Mouse (Mus musculus): ENCODE measurements around the gene Rnf126.

Gene Rnf126

DNA sequence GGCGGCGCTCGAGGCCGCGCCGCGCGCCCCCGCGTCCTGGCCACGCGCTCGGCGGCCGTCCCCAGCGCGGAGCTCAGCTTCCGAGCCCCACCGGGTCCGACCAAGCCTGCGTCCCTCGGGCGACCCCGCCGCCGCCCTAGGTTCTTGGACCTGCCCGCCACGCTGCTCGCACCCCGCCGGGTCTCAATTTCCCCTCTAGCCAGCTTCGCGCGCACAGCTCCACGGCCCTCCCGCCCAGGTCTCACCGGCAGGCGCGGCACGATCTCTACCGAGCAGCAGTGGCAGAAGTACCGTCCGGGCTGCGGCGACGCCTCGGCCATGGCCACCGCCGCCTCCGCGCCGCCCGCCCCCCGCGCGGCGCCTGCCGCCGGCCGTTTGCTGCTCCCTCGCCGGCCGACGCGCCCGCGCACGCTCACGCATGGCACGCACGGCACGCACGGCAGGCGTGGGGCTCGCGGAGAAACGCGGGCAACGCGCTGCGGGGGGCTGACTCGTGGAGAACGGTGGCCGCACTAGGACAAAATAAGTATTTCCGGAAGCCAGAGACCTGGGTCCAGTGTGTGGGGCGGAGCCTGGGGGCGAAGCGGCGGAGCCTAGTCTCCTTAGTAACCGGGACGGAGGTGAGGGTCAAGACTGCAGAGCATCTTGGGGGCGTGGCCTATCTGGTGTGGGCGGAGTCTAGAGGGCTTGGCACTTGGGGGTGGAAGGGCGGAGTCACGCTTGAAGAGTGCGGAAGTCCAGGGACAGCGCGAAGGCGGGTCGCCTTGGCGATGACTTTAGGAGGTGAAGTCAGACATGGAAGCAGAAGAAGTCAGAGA lies at the start of gene Rnf126:
Gene Rnf126 (minus strand): TSS at position 445 of the 818 bp plus-strand sequence.
- DNase-seq (ENCODE audit: low spot score in 2 of 2): peak; percentile 99 to 100

DNA sequence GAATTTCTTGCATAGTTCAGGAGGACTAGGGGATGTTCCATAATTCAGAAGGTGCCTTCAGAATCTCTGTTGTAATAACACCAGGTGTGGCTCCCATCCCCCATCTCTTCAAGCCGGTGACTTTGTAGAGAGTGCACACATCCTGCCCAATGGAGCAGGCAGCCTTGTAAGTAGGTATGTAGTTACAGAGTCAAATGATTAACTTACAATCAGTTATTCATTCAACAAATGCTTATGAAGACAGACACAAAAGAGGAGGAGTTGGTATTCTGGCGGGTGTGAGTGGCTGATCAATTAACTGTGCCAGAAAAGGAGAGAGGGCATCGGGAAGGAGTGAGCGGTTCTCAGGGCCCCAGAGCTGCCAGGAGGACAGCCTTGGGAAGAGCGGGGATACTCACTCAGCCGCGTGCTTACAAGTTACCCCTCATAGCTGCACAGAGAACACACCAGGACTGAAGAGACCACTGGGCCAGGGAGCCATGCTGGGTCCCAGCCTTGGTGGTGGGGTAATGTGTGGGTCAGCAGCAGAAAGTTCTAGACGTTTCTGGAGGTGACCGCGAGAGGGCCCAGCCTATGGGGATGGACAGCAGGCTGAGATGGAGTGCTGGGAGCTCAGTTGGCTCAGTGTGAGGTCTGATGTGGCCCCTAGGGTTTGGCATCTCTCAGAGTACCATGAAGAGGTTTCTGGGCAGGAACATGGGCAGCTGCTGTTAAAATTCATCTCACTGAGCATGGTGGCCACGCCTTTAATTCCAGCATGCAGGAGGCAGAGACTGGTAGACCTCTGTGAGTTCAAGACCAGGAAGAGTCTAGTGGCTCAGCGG lies 49.1 kb upstream of the Rnf126 start:
- no peak for DNase-seq (ENCODE audit: low spot score in 2 of 2)

DNA sequence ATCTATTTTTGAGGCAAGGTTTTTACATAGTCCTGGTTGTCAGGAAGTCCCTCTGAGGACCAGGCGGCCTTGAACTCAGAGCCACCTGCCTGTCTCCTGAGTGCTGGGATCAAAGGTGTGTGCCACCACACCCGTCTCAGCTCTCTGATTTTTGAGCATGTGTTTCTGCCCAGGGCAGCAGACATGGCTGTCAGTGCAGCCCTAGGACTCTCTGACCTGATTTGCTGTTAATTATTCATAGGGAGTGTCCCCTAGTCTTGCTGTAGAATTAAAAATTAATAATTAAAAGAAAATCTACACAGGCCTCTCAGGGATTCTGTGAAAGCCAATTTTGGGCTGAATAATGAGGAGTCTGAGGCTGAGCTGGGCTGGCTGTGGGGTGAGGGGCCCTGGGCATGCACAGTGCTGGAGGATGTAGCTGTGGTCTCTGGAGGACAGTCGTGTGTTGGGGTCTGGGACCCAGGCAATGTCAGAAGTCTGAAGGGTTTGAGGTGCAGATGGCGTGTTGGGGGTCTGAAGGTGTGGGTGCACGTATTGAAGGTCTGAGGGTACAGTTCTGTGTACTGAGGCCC lies 47.6 kb upstream of the Rnf126 start:
- DNase-seq (ENCODE audit: low spot score in 2 of 2): no peak

DNA sequence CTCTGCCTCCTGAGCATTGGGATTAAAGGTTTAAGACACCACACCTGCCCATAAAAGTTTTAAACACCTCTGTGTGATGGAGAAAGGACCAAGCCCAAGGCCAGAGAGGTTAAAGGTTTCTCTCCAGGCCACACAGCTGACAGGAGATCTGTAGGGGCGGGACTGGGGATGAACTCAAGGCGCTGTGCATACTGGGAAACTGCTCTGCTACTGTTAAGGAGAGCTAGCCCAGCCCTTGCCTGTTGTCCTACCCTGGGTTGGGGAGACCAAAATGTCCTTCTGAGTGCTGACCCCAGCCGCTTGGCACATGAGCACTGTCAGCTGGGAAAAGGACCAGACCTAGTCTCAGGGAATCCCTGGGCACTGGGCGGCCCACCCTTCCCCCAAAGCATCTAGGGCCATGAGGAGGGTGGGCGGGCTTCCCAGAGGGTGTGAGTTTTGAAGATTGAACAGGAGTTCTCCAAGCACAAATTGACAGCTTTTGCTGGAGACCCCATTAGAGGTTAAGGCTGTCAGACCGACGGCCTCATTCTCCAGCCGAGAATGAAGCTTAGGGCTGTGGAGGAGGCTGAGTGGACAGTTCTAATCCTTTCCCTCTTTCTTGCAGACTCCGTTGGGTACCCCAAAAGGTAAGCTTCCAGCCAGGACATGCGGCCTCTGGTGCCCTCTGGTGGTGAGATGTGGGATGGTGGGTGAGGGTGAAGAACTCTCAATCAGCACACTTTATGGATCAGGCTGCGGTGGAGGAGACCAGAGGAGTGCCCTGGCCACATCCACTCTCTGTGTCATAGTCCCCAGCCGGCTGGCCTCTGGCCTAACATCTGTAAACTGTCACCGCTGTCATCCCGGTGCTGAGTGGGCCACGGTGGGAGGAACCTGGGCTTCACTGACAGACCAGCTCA lies 45.2 kb upstream of the Rnf126 start:
- DNase-seq (ENCODE audit: low spot score in 2 of 2): peak; percentile 75 to 80

DNA sequence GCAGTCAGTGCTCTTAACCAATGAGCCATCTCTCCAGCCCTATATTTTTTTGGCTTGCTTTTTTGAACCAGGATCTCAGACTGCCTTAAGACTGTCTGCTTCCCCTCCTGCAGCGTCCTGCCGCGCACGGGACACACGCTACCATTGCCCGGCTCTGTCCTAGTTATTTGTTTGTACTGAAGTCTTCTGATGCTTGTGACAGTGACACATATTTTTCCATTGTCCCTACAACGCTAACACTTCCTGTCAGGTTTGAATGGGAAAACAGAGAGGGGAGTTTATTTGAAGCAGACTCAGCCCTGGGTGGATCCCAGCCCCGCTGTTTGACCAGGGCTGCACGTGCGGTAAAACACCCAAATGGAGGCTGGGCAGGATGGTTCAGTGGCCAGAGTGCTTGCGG lies 42.0 kb upstream of the Rnf126 start:
- no peak for DNase-seq (ENCODE audit: low spot score in 2 of 2)

DNA sequence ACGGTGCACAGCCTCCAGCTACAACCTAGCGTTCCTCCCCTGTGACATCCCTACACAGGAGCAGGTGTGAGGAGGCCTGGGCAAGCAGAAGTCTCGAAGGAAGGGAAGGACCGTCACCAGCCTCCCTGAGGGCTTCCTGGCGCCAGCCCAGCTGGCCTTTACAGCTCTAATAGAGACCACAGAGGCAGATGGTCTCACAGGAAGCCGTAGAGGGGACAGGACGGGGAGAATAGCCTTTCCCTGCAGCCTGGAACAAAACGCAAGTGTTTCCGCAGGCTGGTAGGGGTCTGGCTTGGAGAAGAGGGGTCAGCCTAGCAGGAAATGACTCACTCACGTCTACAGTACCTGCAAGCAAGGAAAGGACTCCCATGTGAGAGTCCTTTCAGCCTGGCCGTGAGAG lies 41.1 kb upstream of the Rnf126 start:
- DNase-seq (ENCODE audit: low spot score in 2 of 2): no peak

DNA sequence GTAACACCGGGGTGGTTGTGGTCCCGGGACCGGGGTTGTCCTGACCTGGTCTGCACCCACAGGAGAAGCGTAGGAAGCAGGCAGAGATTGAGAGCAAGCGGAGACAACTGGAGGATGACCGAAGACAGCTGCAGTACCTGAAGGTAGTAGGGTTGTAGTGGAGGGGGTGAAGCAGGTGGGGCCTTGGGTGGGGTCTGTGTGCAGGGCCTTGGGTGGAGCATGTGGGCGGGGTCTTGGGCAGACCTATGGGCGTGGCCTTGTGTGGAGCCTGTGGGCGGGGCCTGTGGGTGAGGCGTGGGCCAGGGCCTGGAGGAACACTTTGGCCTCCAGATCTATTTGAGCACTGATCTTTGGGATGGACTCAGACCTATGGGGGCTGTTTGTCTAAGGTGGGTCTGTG lies 40.2 kb upstream of the Rnf126 start:
- DNase-seq (ENCODE audit: low spot score in 2 of 2): no peak

- DNase-seq (ENCODE audit: low spot score in 2 of 2): no peak
Measured at GRCm38 (mm10) chr10:79806331-79806730, 39.6 kb upstream of the Rnf126 start.

DNA sequence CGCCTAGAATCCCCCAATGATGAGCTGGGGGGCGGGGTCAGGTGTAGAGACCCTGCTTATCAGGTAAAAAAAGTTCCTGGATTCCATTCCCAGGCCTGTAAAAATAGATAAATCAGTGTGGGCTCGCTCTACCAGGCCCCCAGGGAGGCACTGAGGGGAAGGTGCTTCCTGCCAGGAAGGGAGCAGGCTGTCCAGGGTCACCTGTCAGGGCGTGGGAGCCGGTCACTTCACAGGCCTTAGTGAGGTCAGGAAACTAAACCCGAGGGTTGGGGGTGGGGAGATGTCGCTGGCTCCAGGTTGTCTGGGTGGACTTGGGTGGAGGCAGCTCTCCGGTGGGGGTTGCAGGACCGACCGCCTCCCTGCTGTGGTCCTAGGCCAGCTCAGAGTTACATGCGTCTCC lies 38.9 kb upstream of the Rnf126 start:
- DNase-seq (ENCODE audit: low spot score in 2 of 2): no peak

DNA sequence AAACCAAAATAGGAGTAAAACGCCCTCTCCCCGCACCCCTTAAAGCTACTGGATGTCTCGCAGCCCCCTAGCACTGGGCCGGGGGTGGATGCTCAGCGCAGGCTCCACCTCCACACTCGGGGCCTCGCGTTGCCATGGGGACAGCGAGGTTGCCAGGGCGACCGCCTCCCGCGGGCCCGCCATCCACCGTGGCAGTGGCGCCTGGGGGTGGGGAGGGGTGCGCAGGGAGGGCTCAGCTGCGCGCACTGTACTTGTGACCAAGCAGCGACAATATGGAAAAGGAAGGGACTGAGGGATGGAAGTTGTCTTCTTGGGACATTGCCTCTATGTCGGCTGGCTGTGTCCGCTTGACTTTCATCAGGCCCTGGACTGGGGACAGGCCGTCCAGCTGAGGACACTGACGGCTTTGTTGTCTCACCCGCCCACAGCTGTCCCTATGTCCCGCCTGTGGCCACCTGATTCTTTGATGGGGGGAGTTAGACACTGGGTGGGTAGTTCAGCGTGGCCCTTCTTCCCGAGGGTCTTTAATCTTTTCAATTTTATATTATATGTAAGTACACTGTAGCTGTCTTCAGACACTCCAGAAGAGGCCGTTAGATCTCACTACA lies 37.1 kb upstream of the Rnf126 start:
- no peak for DNase-seq (ENCODE audit: low spot score in 2 of 2)

DNA sequence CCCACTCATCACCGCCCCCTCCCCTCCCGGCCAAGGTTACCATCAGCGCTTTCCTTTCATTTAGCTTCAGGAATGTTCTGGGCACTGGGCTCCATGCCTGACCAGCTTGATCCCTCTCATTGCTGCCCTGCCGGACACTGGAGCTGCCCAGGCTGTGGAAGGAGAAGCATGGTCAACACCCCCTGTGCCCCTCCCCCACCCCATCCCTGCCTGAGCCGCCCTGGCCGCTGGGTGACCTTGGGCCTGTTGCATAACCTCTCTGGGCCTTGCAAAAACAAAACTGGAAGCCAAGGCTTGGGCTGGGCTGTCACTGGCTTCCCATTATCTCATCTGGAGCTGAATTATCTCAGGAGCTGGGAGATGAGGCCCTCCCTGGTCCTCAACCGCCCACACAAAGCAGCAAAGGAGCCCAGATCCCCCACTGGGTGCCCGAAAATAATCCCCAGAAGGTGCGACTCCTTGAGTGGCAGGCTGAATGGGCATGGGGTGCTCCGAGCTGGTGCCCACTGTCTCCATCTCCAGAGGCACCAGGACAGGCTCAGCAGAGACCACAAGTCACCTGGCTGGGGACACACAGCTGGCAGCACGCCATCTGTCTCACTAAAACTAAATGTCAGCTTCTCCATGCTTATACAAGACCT lies 35.7 kb upstream of the Rnf126 start:
- DNase-seq (ENCODE audit: low spot score in 2 of 2): no peak

GRCm38 (mm10) chr10:79801837-79802236 lies 35.1 kb upstream of the Rnf126 start:
- no peak for DNase-seq (ENCODE audit: low spot score in 2 of 2)

GRCm38 (mm10) chr10:79800508-79800907 lies 33.8 kb upstream of the Rnf126 start:
- DNase-seq (ENCODE audit: low spot score in 2 of 2): no peak

DNA sequence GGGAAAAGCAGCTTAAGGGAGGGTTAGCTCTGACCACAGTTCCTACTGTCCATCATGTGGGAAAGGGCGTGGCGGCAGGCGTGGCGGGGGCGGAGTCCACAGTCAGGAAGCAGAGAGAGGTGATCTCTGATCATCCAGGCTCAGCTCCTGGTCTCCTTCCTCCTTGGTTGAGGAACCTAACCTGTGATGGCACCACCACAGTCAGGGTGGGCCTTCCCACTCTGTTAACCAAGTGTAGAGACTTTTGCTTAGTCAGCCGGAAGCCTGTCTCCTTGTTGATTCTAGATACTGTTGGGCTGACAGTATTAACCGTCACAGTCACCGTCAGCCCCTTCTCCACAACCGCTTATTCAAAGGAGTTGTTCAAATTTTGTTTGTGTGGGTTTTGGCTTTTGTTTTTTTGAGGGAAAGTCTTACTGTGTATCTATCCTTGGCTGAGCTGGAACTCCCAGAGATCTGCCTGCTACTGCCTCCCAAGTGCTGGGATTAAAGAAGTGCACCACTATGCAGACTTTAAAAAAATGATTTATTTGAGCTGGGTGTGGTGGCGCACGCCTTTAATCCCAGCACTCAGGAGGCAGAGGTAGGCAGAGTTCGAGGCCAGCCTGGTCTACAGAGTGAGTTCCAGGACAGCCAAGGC lies 31.7 kb upstream of the Rnf126 start:
- DNase-seq (ENCODE audit: low spot score in 2 of 2): peak in 1 of 2 experiments; percentile 27

DNA sequence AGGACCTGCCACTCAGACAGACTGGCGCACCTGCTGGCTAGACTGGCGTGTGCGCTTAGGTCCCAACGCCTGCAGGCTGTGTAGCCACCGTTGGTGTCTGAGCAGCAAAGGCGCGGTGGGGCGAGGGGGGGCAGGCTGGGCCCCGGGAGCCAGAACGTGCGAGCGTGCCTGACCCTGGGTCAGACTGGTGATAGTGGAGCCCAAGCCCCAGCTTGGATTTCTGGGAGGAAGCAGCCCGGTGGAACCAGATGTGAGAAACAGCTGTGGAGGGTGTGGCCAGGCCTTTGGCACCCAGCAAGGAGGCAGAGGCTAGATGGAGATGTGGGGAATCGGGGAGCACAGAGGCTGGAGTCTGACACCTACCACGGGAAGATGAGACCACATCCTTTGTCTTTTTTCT lies 30.6 kb upstream of the Rnf126 start:
- no peak for DNase-seq (ENCODE audit: low spot score in 2 of 2)

- no peak for DNase-seq (ENCODE audit: low spot score in 2 of 2)
Measured at GRCm38 (mm10) chr10:79795905-79796304, 29.2 kb upstream of the Rnf126 start.

- DNase-seq (ENCODE audit: low spot score in 2 of 2): no peak
Measured at GRCm38 (mm10) chr10:79794491-79794931, 27.8 kb upstream of the Rnf126 start.

- peak in 1 of 2 experiments; percentile 29 for DNase-seq (ENCODE audit: low spot score in 2 of 2)
Measured at GRCm38 (mm10) chr10:79793738-79794490, 27.2 kb upstream of the Rnf126 start.

- DNase-seq (ENCODE audit: low spot score in 2 of 2): peak; percentile 49 to 71
Measured at GRCm38 (mm10) chr10:79793051-79793737, 26.4 kb upstream of the Rnf126 start, which contains the start of gene Palm. Gene Palm, plus strand, starts transcription at chr10:79793572.
